Mouse (Mus musculus): ENCODE measurements around the gene Rgs9.

- TF ChIP-seq CTCF (IDR thresholded peaks at IDR 0.05; ENCODE audit: low read depth, low read length) (no peak), EP300 (IDR thresholded peaks at IDR 0.05; ENCODE audit: insufficient read depth, low read depth, low read length) (no peak), POLR2A (IDR thresholded peaks at IDR 0.05; ENCODE audit: insufficient read depth, low read length) (no peak)
These were observed 38.0 kb upstream of the Rgs9 start for GRCm38 (mm10) chr11:109335890-109336289.

All from ES-Bruce4 (cell line).